Mouse (Mus musculus) frontal cortex, postnatal 14 days (tissue): ENCODE results near the gene Gm47791.

Source experiments
- DNase-seq, 2 experiments: peaks; one replicate each; pipeline ENCODE4 v3.0.0; 2022; ENCODE audit warnings: low spot score in 2 of 2

Gm47791 gene

DNA sequence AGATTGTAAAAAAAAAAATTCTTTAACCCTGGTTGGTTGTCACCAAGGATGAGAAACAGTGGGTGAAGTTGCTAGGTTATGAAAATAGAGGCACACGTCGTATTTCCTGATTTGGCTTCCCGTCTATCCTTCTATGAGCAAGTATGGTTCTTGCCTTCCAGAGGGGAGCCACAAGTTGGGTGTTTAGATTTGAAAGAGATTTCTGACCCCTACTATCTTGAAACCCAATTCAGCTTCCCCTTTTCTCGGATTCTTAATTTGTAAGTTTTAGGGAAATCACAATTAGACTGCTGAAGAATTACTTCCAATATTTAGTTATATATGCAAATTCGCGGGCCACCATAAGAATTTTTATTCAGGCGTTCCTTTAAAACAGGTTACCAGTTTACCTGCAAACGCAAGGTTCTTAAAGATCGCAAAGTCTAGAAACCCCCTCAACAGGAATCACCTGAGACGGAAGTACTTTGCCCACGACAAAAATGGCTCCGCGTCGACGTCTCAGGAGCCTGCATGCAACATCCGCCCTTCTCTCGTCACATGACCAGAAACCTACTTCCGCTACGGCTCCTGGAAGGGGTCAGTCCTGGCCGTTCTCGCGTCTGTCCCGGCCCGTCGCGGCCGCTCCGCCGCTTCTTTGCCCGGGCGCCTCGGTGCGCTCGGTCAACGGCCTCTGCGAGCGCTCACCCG is 46.6 kb downstream of the Gm47791 start, which contains the start of gene Mff:
TSS of gene Mff (plus strand) at position 552 of the 687 bp plus-strand sequence.
- DNase-seq = peak; percentile 84 to 90
